Mouse (Mus musculus): ENCODE results near the gene U90926. TPM values are rescaled to one million over a fixed set of nuclear protein-coding genes. Genes with fewer than 3 reads are reported as not detected.

Gene U90926
- polyA plus RNA-seq (2015; fragmentation: Nextera tagmentation; extraction: Ambion mirVana): not detected in 2 replicates

GRCm38 (mm10) chr5:92215308-92215707 is at the start of gene U90926:
Gene U90926, minus strand, starts transcription at chr5:92215408.

DNA sequence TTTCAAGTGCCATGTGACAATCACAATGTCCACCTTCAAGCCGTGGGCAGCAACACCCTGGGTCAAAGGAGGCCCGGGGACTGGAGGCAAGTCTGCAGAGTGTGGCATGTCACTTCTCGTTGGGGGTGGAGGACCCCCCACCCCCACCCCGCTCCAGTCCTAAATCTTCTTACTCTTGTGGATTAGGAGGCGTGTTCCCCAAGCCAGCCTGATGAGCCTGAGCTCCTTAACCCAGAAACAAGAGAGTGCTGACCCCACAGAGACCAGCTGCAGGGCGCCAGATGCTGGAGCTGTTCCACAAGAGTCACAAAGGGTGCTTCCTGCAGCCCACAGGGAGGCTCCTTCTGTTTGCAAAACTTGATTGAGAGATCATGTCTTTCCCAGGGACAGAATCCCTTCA is 41.0 kb upstream of the U90926 start, which contains the start of gene Ppef2:
Gene Ppef2, minus strand, starts transcription at position 61 of the 400 bp plus-strand sequence.

Other genes starting within 250 kb of the U90926 start
- gene Odaph, start 227.9 kb downstream of the U90926 start, polyA plus RNA-seq (2015; fragmentation: Nextera tagmentation; extraction: Ambion mirVana): not detected in 2 replicates
- 0.40 and 0.75 TPM in 2 replicates for gene Cdkl2, start 171.5 kb downstream of the U90926 start, polyA plus RNA-seq (2015; fragmentation: Nextera tagmentation; extraction: Ambion mirVana)
- gene G3bp2, start 131.7 kb downstream of the U90926 start, polyA plus RNA-seq (2015; fragmentation: Nextera tagmentation; extraction: Ambion mirVana): 66.1 and 70.5 TPM in 2 replicates
- gene Uso1, start 77.5 kb downstream of the U90926 start, polyA plus RNA-seq (2015; fragmentation: Nextera tagmentation; extraction: Ambion mirVana): 21.5 and 24.7 TPM in 2 replicates
- 0.07 TPM in 1 of 2 replicates, not detected in the other for gene Ppef2, start 40.9 kb upstream of the U90926 start, polyA plus RNA-seq (2015; fragmentation: Nextera tagmentation; extraction: Ambion mirVana)
- gene Naaa, start 62.8 kb upstream of the U90926 start, polyA plus RNA-seq (2015; fragmentation: Nextera tagmentation; extraction: Ambion mirVana): 8.5 and 10.8 TPM in 2 replicates
- gene Sdad1, start 95.1 kb upstream of the U90926 start, polyA plus RNA-seq (2015; fragmentation: Nextera tagmentation; extraction: Ambion mirVana): 26.6 and 26.8 TPM in 2 replicates
- 0.06 and 0.95 TPM in 2 replicates for gene Cxcl9, start 112.7 kb upstream of the U90926 start, polyA plus RNA-seq (2015; fragmentation: Nextera tagmentation; extraction: Ambion mirVana)
- 3.3 and 5.7 TPM in 2 replicates for gene Art3, start 116.4 kb upstream of the U90926 start, polyA plus RNA-seq (2015; fragmentation: Nextera tagmentation; extraction: Ambion mirVana)
- gene Cxcl10, start 133.5 kb upstream of the U90926 start, polyA plus RNA-seq (2015; fragmentation: Nextera tagmentation; extraction: Ambion mirVana): 1.2 and 3.5 TPM in 2 replicates
- gene Nup54, start 219.8 kb upstream of the U90926 start, polyA plus RNA-seq (2015; fragmentation: Nextera tagmentation; extraction: Ambion mirVana): 31.9 and 35.4 TPM in 2 replicates